Mouse (Mus musculus) embryonic facial prominence, embryonic 11.5 days (tissue): Measurements from ENCODE around the gene Siah3. TPM values are rescaled to one million over a fixed set of nuclear protein-coding genes. Genes with fewer than 3 reads are reported as not detected.
A peak's percentile ranks its signal among the peaks of the same experiment; 100 is the strongest.

ENCODE experiments used
- ATAC-seq: fragments of 200-750 bp; cut with Nextera tagmentation; replicated peaks from 2 replicates; pipeline ENCODE4 v1.8.0; 2017; ENCODE audit warnings: low read depth; ENCODE audit not compliant: insufficient number of reproducible peaks, low FRiP score, low TSS enrichment
- DNase-seq: peaks from one replicate; pipeline ENCODE4 v3.0.0-alpha.2; 2015; ENCODE audit warnings: low spot score
- H3K27ac ChIP-seq: fragments of 300-500 bp; sonication (generic); replicated peaks from 2 replicates; pipeline ENCODE4 v1.5.1; 2014; ENCODE audit warnings: mild to moderate bottlenecking, low read depth, low read length, control low read depth
- H3K27me3 ChIP-seq: fragments of 300-500 bp; sonication (generic); 2 replicates; pipeline ENCODE4 v1.6.1; 2014; ENCODE audit warnings: mild to moderate bottlenecking, low read length, moderate library complexity, mixed read lengths; ENCODE audit not compliant: control insufficient read depth, insufficient read depth
- H3K36me3 ChIP-seq: fragments of 300-500 bp; sonication (generic); replicated peaks from 2 replicates; pipeline ENCODE4 v1.6.1; 2014; ENCODE audit warnings: low read depth, mild to moderate bottlenecking, low read length, moderate library complexity, mixed read lengths; ENCODE audit not compliant: control insufficient read depth, insufficient read depth
- H3K4me1 ChIP-seq: fragments of 300-500 bp; sonication (generic); 2 replicates; pipeline ENCODE4 v1.6.1; 2014; ENCODE audit warnings: low read length, mixed read lengths; ENCODE audit not compliant: control insufficient read depth, insufficient read depth
- H3K4me2 ChIP-seq: fragments of 300-500 bp; sonication (generic); 2 replicates; pipeline ENCODE4 v1.6.1; 2014; ENCODE audit warnings: low read depth, mild to moderate bottlenecking, control low read depth, low read length, moderate library complexity
- H3K4me3 ChIP-seq: fragments of 300-500 bp; sonication (generic); 2 replicates; pipeline ENCODE4 v1.5.1; 2014; ENCODE audit warnings: low read depth, low read length, control low read depth
- H3K9ac ChIP-seq: fragments of 300-500 bp; sonication (generic); replicated peaks from 2 replicates; pipeline ENCODE4 v1.6.1; 2014; ENCODE audit warnings: mild to moderate bottlenecking, control low read depth, low read length
- H3K9me3 ChIP-seq: fragments of 300-500 bp; sonication (generic); replicated peaks from 2 replicates; pipeline ENCODE4 v1.6.1; 2016; ENCODE audit warnings: mild to moderate bottlenecking, low read length, inconsistent platforms, mixed read lengths; ENCODE audit not compliant: control insufficient read depth
- WGBS: fragments of 180-500 bp; shearing (Covaris S2); extraction: QIAGEN DNeasy Blood & Tissue Kit; methylation state at CpG from one replicate; pipeline ENCODE4 v1.1.7; 2014; 5-methylcytosine and 5-hydroxymethylcytosine counted together
- polyA plus RNA-seq: library from polyadenylated mRNA; unstranded; fragments of >200 nt; fragmentation: Nextera tagmentation; extraction: Ambion mirVana; gene quantifications from 2 replicates; pipeline ENCODE4 v1.2.1, GENCODE M21; 2014

The Siah3 gene
- polyA plus RNA-seq, 1 experiment from 2014 or later, result 0.50 TPM

GRCm38 (mm10) chr14:75501501-75501990, 45.8 kb downstream of the Siah3 start:
- H3K9me3 ChIP-seq, result no peaks in the 10 kb centered on the region; the same call in 1 of the 2 replicates
- H3K4me1 ChIP-seq, result no peaks in the 10 kb centered on the region
- H3K9ac ChIP-seq, result no peak overlapping the region
- ATAC-seq (no peak), DNase-seq (no peak)
- H3K36me3 ChIP-seq, result no peaks in the 10 kb centered on the region
- WGBS, result 51% methylated on average over 3 of the region's 3 CpGs
- no peak overlapping the region for H3K4me3 ChIP-seq
- H3K4me2 ChIP-seq, result no peak overlapping the region
- no peak overlapping the region for H3K27ac ChIP-seq
- no peaks in the 10 kb centered on the region for H3K27me3 ChIP-seq

DNA sequence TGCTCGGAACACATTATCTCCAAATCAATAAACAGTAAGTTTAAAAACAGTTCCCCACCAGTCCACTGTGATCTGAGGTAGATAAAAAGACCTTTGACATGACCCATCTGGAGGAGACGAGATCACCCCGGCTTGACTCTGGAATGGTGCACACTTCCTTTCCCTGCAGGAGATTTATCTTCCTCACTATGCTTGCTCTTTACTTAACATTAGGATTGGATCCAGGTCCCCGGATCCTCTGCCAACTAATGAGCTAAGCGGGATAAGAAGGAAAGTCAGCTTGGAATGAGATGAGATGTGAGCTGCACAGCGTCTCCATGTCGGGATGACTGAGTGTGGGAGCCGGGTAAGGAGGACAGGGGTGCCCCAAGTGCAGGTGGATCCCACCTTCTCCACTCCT, 46.7 kb downstream of the Siah3 start:
- no peaks in the 10 kb centered on the region for H3K4me1 ChIP-seq
- no peak for ATAC-seq
- H3K9me3 ChIP-seq, result no peaks in the 10 kb centered on the region; the same call in 1 of the 2 replicates
- no peak overlapping the region for H3K9ac ChIP-seq
- H3K4me2 ChIP-seq, result no peak overlapping the region
- 74% methylated on average over 8 of the region's 8 CpGs for WGBS
- no peak overlapping the region for H3K27ac ChIP-seq
- H3K36me3 ChIP-seq, result no peaks in the 10 kb centered on the region
- no peak overlapping the region for H3K4me3 ChIP-seq
- H3K27me3 ChIP-seq, result no peaks in the 10 kb centered on the region
- DNase-seq, result no peak

- Histone ChIP-seq H3K27me3 (no peaks in the 10 kb centered on the region), H3K4me2 (no peak overlapping the region), H3K27ac (no peak overlapping the region), H3K4me1 (no peaks in the 10 kb centered on the region), H3K4me3 (no peak overlapping the region), H3K9me3 (no peaks in the 10 kb centered on the region; the same call in 1 of the 2 replicates), H3K9ac (no peak overlapping the region), H3K36me3 (no peaks in the 10 kb centered on the region)
- ATAC-seq, result no peak
- WGBS, result 53% methylated on average over 2 of the region's 2 CpGs
- no peak for DNase-seq
These were observed 48.5 kb downstream of the Siah3 start for GRCm38 (mm10) chr14:75504255-75504654.

GRCm38 (mm10) chr14:75505126-75505840, 49.5 kb downstream of the Siah3 start:
- DNase-seq, result peak; percentile 19
- no peak overlapping the region for H3K27ac ChIP-seq
- H3K27me3 ChIP-seq, result no peaks in the 10 kb centered on the region
- no peaks in the 10 kb centered on the region for H3K4me1 ChIP-seq
- WGBS, result 33% methylated on average over 8 of the region's 8 CpGs
- no peak overlapping the region for H3K4me3 ChIP-seq
- H3K4me2 ChIP-seq, result no peak overlapping the region
- no peaks in the 10 kb centered on the region for H3K36me3 ChIP-seq
- no peaks in the 10 kb centered on the region for H3K9me3 ChIP-seq
- H3K9ac ChIP-seq, result no peak overlapping the region
- no peak; the same call in 1 of the 2 replicates for ATAC-seq

DNA sequence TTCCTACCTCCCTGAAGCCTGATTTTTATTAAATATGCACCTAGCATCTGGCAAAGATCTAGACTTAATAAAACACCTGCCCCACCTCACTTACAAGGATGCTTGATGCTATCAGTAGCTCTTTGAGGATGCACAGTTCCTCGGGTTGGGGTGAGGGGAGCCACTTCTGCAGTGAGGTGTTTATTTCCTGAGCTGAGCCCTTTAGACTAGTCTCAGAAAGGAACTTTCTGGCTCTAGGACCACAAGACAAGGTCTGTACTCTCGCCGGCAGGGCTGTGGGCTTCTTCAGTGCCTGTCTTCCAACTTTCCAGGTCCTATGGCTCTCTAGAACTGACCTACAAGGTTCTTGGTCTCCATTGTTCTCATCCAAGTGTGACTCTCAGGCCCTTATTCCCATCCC, 50.5 kb downstream of the Siah3 start:
- Histone ChIP-seq H3K9ac (no peak overlapping the region), H3K4me2 (no peak overlapping the region), H3K4me3 (no peak overlapping the region), H3K4me1 (no peaks in the 10 kb centered on the region), H3K9me3 (no peaks in the 10 kb centered on the region), H3K27ac (no peak overlapping the region), H3K36me3 (no peaks in the 10 kb centered on the region), H3K27me3 (no peaks in the 10 kb centered on the region)
- no peak for DNase-seq
- ATAC-seq, result no peak
- 86% methylated on average over 3 of the region's 3 CpGs for WGBS

GRCm38 (mm10) chr14:75510125-75510524, 54.3 kb downstream of the Siah3 start:
- WGBS, result 80% methylated on average over 6 of the region's 6 CpGs
- no peak overlapping the region for H3K4me3 ChIP-seq
- no peak overlapping the region for H3K27ac ChIP-seq
- no peaks in the 10 kb centered on the region for H3K27me3 ChIP-seq
- ATAC-seq, result no peak
- H3K9ac ChIP-seq, result no peak overlapping the region
- no peak for DNase-seq
- no peaks in the 10 kb centered on the region for H3K9me3 ChIP-seq
- no peak overlapping the region for H3K4me2 ChIP-seq
- no peaks in the 10 kb centered on the region for H3K36me3 ChIP-seq
- no peaks in the 10 kb centered on the region for H3K4me1 ChIP-seq

GRCm38 (mm10) chr14:75512946-75513345, 57.2 kb downstream of the Siah3 start:
- Histone ChIP-seq H3K4me2 (no peak overlapping the region), H3K9ac (no peak overlapping the region), H3K4me3 (no peak overlapping the region), H3K36me3 (no peaks in the 10 kb centered on the region), H3K27me3 (no peaks in the 10 kb centered on the region), H3K27ac (no peak overlapping the region), H3K4me1 (no peaks in the 10 kb centered on the region), H3K9me3 (no peaks in the 10 kb centered on the region)
- 68% methylated on average over 3 of the region's 3 CpGs for WGBS
- DNase-seq, result no peak
- no peak for ATAC-seq

- Histone ChIP-seq H3K4me1 (no peaks in the 10 kb centered on the region), H3K9ac (no peak overlapping the region), H3K27me3 (no peaks in the 10 kb centered on the region), H3K27ac (no peak overlapping the region), H3K36me3 (no peaks in the 10 kb centered on the region), H3K9me3 (no peaks in the 10 kb centered on the region), H3K4me2 (no peak overlapping the region), H3K4me3 (no peak overlapping the region)
- WGBS, result 84% methylated on average over 3 of the region's 3 CpGs
- DNase-seq (no peak), ATAC-seq (no peak)
These were observed 60.4 kb downstream of the Siah3 start for GRCm38 (mm10) chr14:75516161-75516560.
